Mouse (Mus musculus) E14TG2a.4 (cell line): ENCODE results near the gene Gjc1.

Experiments
- H3K27me3 ChIP-seq: 2 replicates; pipeline ENCODE4 v1.6.1; 2014; ENCODE audit warnings: low read length, control low read depth; ENCODE audit not compliant: insufficient read depth
- H3K36me3 ChIP-seq: 2 replicates; pipeline ENCODE4 v1.6.1; 2014; ENCODE audit warnings: low read length, control low read depth; ENCODE audit not compliant: insufficient read depth
- H3K4me1 ChIP-seq: replicated peaks from 2 replicates; pipeline ENCODE4 v1.6.1; 2014; ENCODE audit warnings: low read depth, low read length, control low read depth
- H3K4me3 ChIP-seq: replicated peaks from 2 replicates; pipeline ENCODE4 v1.5.1; 2014; ENCODE audit warnings: mild to moderate bottlenecking, low read length
- H3K9me3 ChIP-seq: 2 replicates; pipeline ENCODE4 v1.6.1; 2014; ENCODE audit warnings: low read length, control low read depth
- CTCF ChIP-seq: conservative IDR thresholded peaks from 2 replicates; pipeline ENCODE4 v1.5.1; 2014; ENCODE audit warnings: low read length
- NANOG ChIP-seq: IDR thresholded peaks from 2 replicates; pipeline ENCODE4 v1.6.1; 2014; ENCODE audit warnings: borderline replicate concordance, low read length, mixed read lengths
- POU5F1 ChIP-seq: IDR thresholded peaks from 2 replicates; pipeline ENCODE4 v1.6.1; 2014; ENCODE audit warnings: low read length, borderline replicate concordance

The Gjc1 gene

GRCm38 (mm10) chr11:102821231-102821630 lies 1.7 kb upstream of the Gjc1 start:
- no peak for TF ChIP-seq CTCF
- no peak for TF ChIP-seq NANOG
- no peak for TF ChIP-seq POU5F1
- H3K4me3 ChIP-seq: peak overlapping the region; percentile 37
- H3K4me1 ChIP-seq: peaks cover 57% of the 10 kb centered on the region
- H3K9me3 ChIP-seq: no peaks in the 10 kb centered on the region
- peaks cover 5% of the 10 kb centered on the region; the same call in 1 of the 2 replicates for H3K36me3 ChIP-seq
- no peaks in the 10 kb centered on the region for H3K27me3 ChIP-seq

- peaks cover 57% of the 10 kb centered on the region for H3K4me1 ChIP-seq
- H3K9me3 ChIP-seq: no peaks in the 10 kb centered on the region
- peak overlapping the region; percentile 92 for H3K4me3 ChIP-seq
- peaks cover 5% of the 10 kb centered on the region; the same call in 1 of the 2 replicates for H3K36me3 ChIP-seq
- no peaks in the 10 kb centered on the region for H3K27me3 ChIP-seq
- TF ChIP-seq POU5F1 (0 out of 2 replicates have a peak, but pooled peaks have one; percentile 52), NANOG (peak; percentile 94; the same call in 1 of the 2 replicates), CTCF (no peak)
Measured at GRCm38 (mm10) chr11:102820432-102820831, 932 bp upstream of the Gjc1 start.

- TF ChIP-seq NANOG (no peak), POU5F1 (peak; percentile 33; the same call in 1 of the 2 replicates)
- H3K9me3 ChIP-seq: no peaks in the 10 kb centered on the region
- peaks cover 5% of the 10 kb centered on the region; the same call in 1 of the 2 replicates for H3K36me3 ChIP-seq
- H3K4me1 ChIP-seq: peaks cover 57% of the 10 kb centered on the region
- H3K27me3 ChIP-seq: no peaks in the 10 kb centered on the region
- H3K4me3 ChIP-seq: peak overlapping the region; percentile 92
Measured at GRCm38 (mm10) chr11:102819783-102820385, 384 bp upstream of the Gjc1 start.

GRCm38 (mm10) chr11:102818121-102819020 lies 1.1 kb downstream of the Gjc1 start:
- Histone ChIP-seq H3K4me3 (peak overlapping the region; percentile 92), H3K27me3 (no peaks in the 10 kb centered on the region), H3K4me1 (peaks cover 71% of the 10 kb centered on the region), H3K9me3 (no peaks in the 10 kb centered on the region), H3K36me3 (peaks cover 12% of the 10 kb centered on the region)
- TF ChIP-seq NANOG: no peak
- no peak for TF ChIP-seq CTCF

- Histone ChIP-seq H3K9me3 (no peaks in the 10 kb centered on the region), H3K4me1 (peaks cover 77% of the 10 kb centered on the region), H3K4me3 (no peak overlapping the region), H3K27me3 (no peaks in the 10 kb centered on the region), H3K36me3 (peaks cover 30% of the 10 kb centered on the region)
- TF ChIP-seq NANOG (peak; percentile 98), POU5F1 (no peak), CTCF (0 out of 2 replicates have a peak, but pooled peaks have one; percentile 9)
Measured at GRCm38 (mm10) chr11:102814881-102815280, 4.6 kb downstream of the Gjc1 start.

- H3K9me3 ChIP-seq: no peaks in the 10 kb centered on the region
- no peak overlapping the region for H3K4me3 ChIP-seq
- H3K27me3 ChIP-seq: no peaks in the 10 kb centered on the region
- peaks cover 88% of the 10 kb centered on the region for H3K4me1 ChIP-seq
- H3K36me3 ChIP-seq: peaks cover 39% of the 10 kb centered on the region
- TF ChIP-seq POU5F1: no peak
- no peak; the same call in 1 of the 2 replicates for TF ChIP-seq NANOG
- TF ChIP-seq CTCF: no peak
Measured at GRCm38 (mm10) chr11:102810721-102811485, 8.6 kb downstream of the Gjc1 start.

- peaks cover 57% of the 10 kb centered on the region for H3K36me3 ChIP-seq
- H3K27me3 ChIP-seq: no peaks in the 10 kb centered on the region
- TF ChIP-seq POU5F1 (no peak), NANOG (no peak), CTCF (no peak)
- no peaks in the 10 kb centered on the region for H3K9me3 ChIP-seq
- H3K4me3 ChIP-seq: no peak overlapping the region
- H3K4me1 ChIP-seq: peaks cover 88% of the 10 kb centered on the region
Measured at GRCm38 (mm10) chr11:102808246-102808645, 11.3 kb downstream of the Gjc1 start.

GRCm38 (mm10) chr11:102803453-102803852 lies 16.0 kb downstream of the Gjc1 start:
- Histone ChIP-seq H3K9me3 (no peaks in the 10 kb centered on the region), H3K36me3 (peaks cover 75% of the 10 kb centered on the region), H3K4me3 (no peak overlapping the region)

More at GRCm38 (mm10) chr11:102803453-102803852, 16.0 kb downstream of the Gjc1 start:
- peaks cover 64% of the 10 kb centered on the region for H3K4me1 ChIP-seq
- H3K27me3 ChIP-seq: no peaks in the 10 kb centered on the region
- TF ChIP-seq CTCF: no peak
- no peak for TF ChIP-seq POU5F1
- no peak for TF ChIP-seq NANOG
